Mouse (Mus musculus) bone marrow macrophage, adult 2 months (primary cell): ENCODE data around the gene Trpm8.

ENCODE experiments used
- CTCF ChIP-seq: IDR thresholded peaks from 2 replicates; pipeline ENCODE4 v1.5.1; 2012; ENCODE audit warnings: low read depth, mild to moderate bottlenecking, low read length, moderate library complexity
- POLR2A ChIP-seq: IDR thresholded peaks from 2 replicates; pipeline ENCODE4 v1.6.1; 2012; ENCODE audit warnings: mild to moderate bottlenecking, low read depth, low read length, borderline replicate concordance

- TF ChIP-seq CTCF, result no peak
- no peak for TF ChIP-seq POLR2A
These were observed 77.6 kb downstream of the Trpm8 start for GRCm38 (mm10) chr1:88355025-88355424.
